Mouse (Mus musculus) testis, adult 2 months (tissue): ENCODE data around the gene Gm12800. TPM values are rescaled to one million over a fixed set of nuclear protein-coding genes. Genes with fewer than 3 reads are reported as not detected.

Source experiments
- polyA plus RNA-seq: library from polyadenylated mRNA; depleted of rRNA; stranded (reverse); fragments of >200 nt; gene quantifications from 2 replicates; pipeline ENCODE4 v1.2.3, GENCODE M21; 2012; rRNA removed

The Gm12800 gene
- polyA plus RNA-seq, 1 experiment, result not detected

Other genes with a start within 250 kb of the Gm12800 start
- 0.11 and 0.19 TPM in 2 replicates for gene Lepr, start 191.7 kb upstream of the Gm12800 start, polyA plus RNA-seq
- not detected in 2 replicates for gene B020004J07Rik, start 65.1 kb upstream of the Gm12800 start, polyA plus RNA-seq
- not detected in 2 replicates for gene C130073F10Rik, start 15.3 kb upstream of the Gm12800 start, polyA plus RNA-seq
- gene Gm12794, start 31.3 kb downstream of the Gm12800 start, polyA plus RNA-seq, result not detected in 2 replicates
- gene Gm12790, start 71.9 kb downstream of the Gm12800 start, polyA plus RNA-seq, result not detected in 2 replicates
- gene Gm12789, start 77.5 kb downstream of the Gm12800 start, polyA plus RNA-seq, result not detected in 2 replicates
- gene Pde4b, start 178.4 kb downstream of the Gm12800 start, polyA plus RNA-seq, result 6.2 and 7.5 TPM in 2 replicates